Mouse (Mus musculus): ENCODE measurements around the gene Mecp2.

DNA sequence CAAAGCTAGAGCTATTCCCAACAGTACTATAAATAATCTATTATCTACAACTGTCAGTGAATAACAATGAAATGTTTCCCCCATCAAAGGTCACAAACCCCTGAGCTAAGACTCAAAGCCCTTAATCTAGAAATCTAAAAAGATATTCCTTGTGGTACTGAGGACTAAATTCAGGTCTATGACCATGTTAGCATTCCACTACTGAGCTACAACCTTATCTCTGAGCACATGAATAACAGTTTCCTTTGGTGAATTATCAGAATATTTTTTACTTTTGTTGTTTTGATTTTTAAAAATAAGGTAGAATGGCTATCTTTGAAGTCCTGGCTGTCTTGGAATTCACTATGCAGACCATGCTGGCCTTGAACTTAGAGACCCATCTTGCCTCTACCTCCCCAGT is 64.4 kb downstream of the Mecp2 start:
- no peak for TF ChIP-seq POLR2A (IDR thresholded peaks at IDR 0.05; ENCODE audit: insufficient read depth, low read depth, low read length)
- TF ChIP-seq CTCF (IDR thresholded peaks at IDR 0.05) = no peak
